Mouse (Mus musculus): ENCODE results near the gene Olfr287. TPM values are rescaled to one million over a fixed set of nuclear protein-coding genes. Genes with fewer than 3 reads are reported as not detected.

The Olfr287 gene
- polyA plus RNA-seq, 1 experiment from 2014 or later, result not detected

GRCm38 (mm10) chr15:98166963-98167644 lies 53.8 kb downstream of the Olfr287 start, which contains the start of gene Ccdc184:
Gene Ccdc184 (plus strand): TSS chr15:98167158.
- no peaks in the 10 kb centered on the region for H3K36me3 ChIP-seq (replicated peaks)
- peak within 1 kb of the TSS; percentile 54 for H3K4me2 ChIP-seq
- ATAC-seq (replicated peaks), result peak; percentile 79
- H3K27me3 ChIP-seq (replicated peaks), result no peaks in the 10 kb centered on the region; the same call in 1 of the 2 replicates
- no peaks in the 10 kb centered on the region for H3K9me3 ChIP-seq
- peaks cover 44% of the 10 kb centered on the region for H3K4me1 ChIP-seq
- under 1% methylated on average over 18 of the region's 18 CpGs for WGBS
- peak within 1 kb of the TSS; percentile 63 for H3K4me3 ChIP-seq
- H3K9ac ChIP-seq, result peak within 1 kb of the TSS; percentile 66
- H3K27ac ChIP-seq, result peak within 1 kb of the TSS; percentile 94

DNA sequence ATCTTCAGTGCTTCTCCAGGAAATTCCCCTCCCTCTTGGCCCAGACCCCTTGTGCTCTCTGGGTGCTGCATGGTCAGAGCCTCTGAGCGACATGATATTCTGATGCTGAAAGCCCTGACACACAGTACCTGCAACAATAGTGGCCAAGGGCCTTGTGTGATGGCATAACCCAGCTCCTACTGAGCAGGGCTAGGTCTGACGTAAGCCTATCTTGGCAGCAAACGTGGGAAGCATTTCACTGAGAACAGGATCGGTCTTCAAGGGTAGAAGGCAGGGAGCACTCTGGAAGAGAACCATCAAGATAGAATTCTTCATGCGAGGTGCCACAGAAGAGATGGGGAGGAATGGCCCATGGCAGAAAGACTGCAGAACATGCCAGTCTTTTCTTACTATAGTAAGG lies 55.3 kb downstream of the Olfr287 start, which contains the start of gene Asb8:
Asb8 (minus strand) TSS at position 101 of the 400 bp plus-strand sequence.
- Histone ChIP-seq H3K9ac (no peak within 1 kb of the TSS), H3K27ac (peak within 1 kb of the TSS; percentile 94; the same call in 1 of the 2 replicates), H3K4me2 (peak within 1 kb of the TSS; percentile 54), H3K36me3 (replicated peaks) (no peaks in the 10 kb centered on the region), H3K27me3 (replicated peaks) (no peaks in the 10 kb centered on the region; the same call in 1 of the 2 replicates), H3K4me1 (peaks cover 31% of the 10 kb centered on the region), H3K4me3 (peak within 1 kb of the TSS; percentile 63; the same call in 1 of the 2 replicates), H3K9me3 (no peaks in the 10 kb centered on the region)
- 88% methylated on average over 5 of the region's 5 CpGs for WGBS
- ATAC-seq (replicated peaks), result no peak

DNA sequence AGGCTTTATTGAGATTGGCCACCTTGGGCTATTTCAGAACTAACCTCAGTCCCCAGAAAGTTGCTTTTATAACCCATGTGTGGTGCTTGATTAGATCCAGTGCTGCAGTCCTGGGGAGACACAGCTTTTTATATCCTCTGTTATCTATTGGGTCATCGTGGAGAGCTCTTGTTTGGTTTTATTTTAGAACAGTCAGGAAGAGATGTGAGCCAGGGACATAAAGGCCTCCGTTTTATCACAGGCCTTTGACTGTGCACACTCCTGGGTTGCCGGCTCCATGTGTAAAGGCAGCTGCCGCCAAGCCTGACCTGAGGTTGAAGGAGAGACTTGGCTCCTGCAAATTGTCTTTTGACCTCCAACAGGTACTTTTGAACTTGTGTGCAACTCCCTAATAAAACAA lies 58.3 kb downstream of the Olfr287 start:
- ATAC-seq (replicated peaks), result no peak
- Histone ChIP-seq H3K36me3 (replicated peaks) (no peaks in the 10 kb centered on the region), H3K9ac (no peak overlapping the region), H3K27ac (no peak overlapping the region), H3K27me3 (replicated peaks) (no peaks in the 10 kb centered on the region; the same call in 1 of the 2 replicates), H3K4me1 (peaks cover 7% of the 10 kb centered on the region), H3K4me3 (no peak overlapping the region), H3K9me3 (no peaks in the 10 kb centered on the region), H3K4me2 (no peak overlapping the region)
- WGBS, result 80% methylated on average over 4 of the region's 4 CpGs

GRCm38 (mm10) chr15:98161026-98161805 lies 59.6 kb downstream of the Olfr287 start:
- H3K4me2 ChIP-seq, result no peak overlapping the region
- H3K36me3 ChIP-seq (replicated peaks), result no peaks in the 10 kb centered on the region
- H3K27me3 ChIP-seq (replicated peaks), result no peaks in the 10 kb centered on the region; the same call in 1 of the 2 replicates
- H3K27ac ChIP-seq, result no peak overlapping the region
- no peak overlapping the region for H3K4me3 ChIP-seq
- WGBS, result 56% methylated on average over 19 of the region's 19 CpGs
- no peak overlapping the region for H3K9ac ChIP-seq
- no peak for ATAC-seq (replicated peaks)
- H3K4me1 ChIP-seq, result no peaks in the 10 kb centered on the region; the same call in 1 of the 2 replicates
- no peaks in the 10 kb centered on the region for H3K9me3 ChIP-seq

DNA sequence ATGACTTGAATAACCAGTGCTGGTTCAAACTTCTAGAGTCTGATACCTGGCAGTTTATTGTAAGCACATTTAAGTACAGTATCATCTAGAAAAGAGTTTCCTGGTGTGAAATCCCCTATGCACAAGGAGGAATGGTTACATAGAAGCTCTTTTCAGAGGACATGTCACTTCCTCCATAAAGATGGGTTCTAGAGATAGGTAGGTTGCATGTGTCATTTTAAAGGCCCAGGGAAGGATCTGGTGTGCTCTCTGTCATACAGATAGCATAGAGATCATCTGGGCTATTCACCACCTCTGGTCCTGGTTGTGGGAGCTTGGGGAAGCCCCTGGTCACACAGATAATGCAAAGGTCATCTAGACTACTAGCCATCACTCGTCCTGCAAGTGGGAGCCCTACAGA lies 63.6 kb downstream of the Olfr287 start:
- no peaks in the 10 kb centered on the region for H3K4me1 ChIP-seq
- ATAC-seq (replicated peaks), result no peak
- WGBS, result 79% methylated on average over 1 of the region's 1 CpGs
- no peaks in the 10 kb centered on the region for H3K9me3 ChIP-seq
- H3K4me3 ChIP-seq, result no peak overlapping the region
- H3K36me3 ChIP-seq (replicated peaks), result no peaks in the 10 kb centered on the region
- no peaks in the 10 kb centered on the region for H3K27me3 ChIP-seq (replicated peaks)
- H3K27ac ChIP-seq, result no peak overlapping the region
- H3K4me2 ChIP-seq, result no peak overlapping the region
- H3K9ac ChIP-seq, result no peak overlapping the region

Other genes with a start within 250 kb of the Olfr287 start
- gene Col2a1, start 216.4 kb downstream of the Olfr287 start, polyA plus RNA-seq (2015; fragmentation: Nextera tagmentation; extraction: Ambion mirVana), result 34.7 and 35.7 TPM in 2 replicates
- 91.6 and 94.5 TPM in 2 replicates for gene Pfkm, start 128.5 kb downstream of the Olfr287 start, polyA plus RNA-seq (2015; fragmentation: Nextera tagmentation; extraction: Ambion mirVana)
- 23.2 and 24.3 TPM in 2 replicates for gene Senp1, start 127.3 kb downstream of the Olfr287 start, polyA plus RNA-seq (2015; fragmentation: Nextera tagmentation; extraction: Ambion mirVana)
- 60.5 and 63.3 TPM in 2 replicates for gene Asb8, start 55.4 kb downstream of the Olfr287 start, polyA plus RNA-seq (2015; fragmentation: Nextera tagmentation; extraction: Ambion mirVana)
- 113 and 118 TPM in 2 replicates for gene Ccdc184, start 53.9 kb downstream of the Olfr287 start, polyA plus RNA-seq (2015; fragmentation: Nextera tagmentation; extraction: Ambion mirVana)
- gene Olfr288, start 25.5 kb downstream of the Olfr287 start, polyA plus RNA-seq (2015; fragmentation: Nextera tagmentation; extraction: Ambion mirVana), result not detected in 2 replicates
- gene Gm44579, start 79 bp downstream of the Olfr287 start, polyA plus RNA-seq (2015; fragmentation: Nextera tagmentation; extraction: Ambion mirVana), result 0.08 TPM in 1 of 2 replicates, not detected in the other
- not detected in 2 replicates for gene Olfr286, start 13.4 kb upstream of the Olfr287 start, polyA plus RNA-seq (2015; fragmentation: Nextera tagmentation; extraction: Ambion mirVana)
- not detected in 2 replicates for gene H1fnt, start 36.2 kb upstream of the Olfr287 start, polyA plus RNA-seq (2015; fragmentation: Nextera tagmentation; extraction: Ambion mirVana)
- gene Zfp641, start 75.1 kb upstream of the Olfr287 start, polyA plus RNA-seq (2015; fragmentation: Nextera tagmentation; extraction: Ambion mirVana), result 12.3 and 14.1 TPM in 2 replicates
- gene Olfr285, start 96.3 kb upstream of the Olfr287 start, polyA plus RNA-seq (2015; fragmentation: Nextera tagmentation; extraction: Ambion mirVana), result not detected in 2 replicates
- not detected in 2 replicates for gene Olfr284, start 119.9 kb upstream of the Olfr287 start, polyA plus RNA-seq (2015; fragmentation: Nextera tagmentation; extraction: Ambion mirVana)
- gene Olfr283, start 159.9 kb upstream of the Olfr287 start, polyA plus RNA-seq (2015; fragmentation: Nextera tagmentation; extraction: Ambion mirVana), result not detected in 2 replicates
- gene Olfr282, start 210.2 kb upstream of the Olfr287 start, polyA plus RNA-seq (2015; fragmentation: Nextera tagmentation; extraction: Ambion mirVana), result not detected in 2 replicates
- 0.05 TPM in 1 of 2 replicates, not detected in the other for gene Olfr281, start 231.5 kb upstream of the Olfr287 start, polyA plus RNA-seq (2015; fragmentation: Nextera tagmentation; extraction: Ambion mirVana)
- gene OR5BS1P, start 248.8 kb upstream of the Olfr287 start, polyA plus RNA-seq (2015; fragmentation: Nextera tagmentation; extraction: Ambion mirVana), result not detected in 2 replicates